In genomic region chr12:100310471-100311392, GRCm38 (mm10) we compare ENCODE assay signal across 11 mouse cellular contexts.
DNase-seq lines count a peak whose midpoint lies in the region; ATAC-seq and TF ChIP-seq lines count a peak whose summit lies in the region.
"Had no signal": no experiment of that assay in that cellular context is flagged by ENCODE, and none has a peak within 500 bp of the region (broad histone marks: within the 10 kb centered on the region; RNA-seq: fewer than 3 reads in every experiment).

No protein-coding gene starts in this region.

- peak overlapping the region; percentile 80 for H3K27ac ChIP-seq in layer of hippocampus, adult 2 months
- H3K27ac ChIP-seq in hindbrain, embryonic 11.5 days (ENCODE audit: low read depth, low read length) = no peak overlapping the region
- H3K27ac ChIP-seq in neural tube, embryonic 14.5 days (ENCODE audit: low read depth, low read length) = peak overlapping the region; percentile 55
- no peak overlapping the region for H3K27ac ChIP-seq in limb, embryonic 10.5 days
- H3K27ac ChIP-seq: embryonic facial prominence, embryonic 10.5 days had no signal

- no peaks in the 10 kb centered on the region for H3K9me3 ChIP-seq in hindbrain, embryonic 11.5 days (ENCODE audit: control insufficient read depth, low read length)
- H3K9me3 ChIP-seq in neural tube, embryonic 14.5 days (ENCODE audit: control insufficient read depth, low read length) = no peaks in the 10 kb centered on the region
- no peaks in the 10 kb centered on the region for H3K9me3 ChIP-seq in limb, embryonic 10.5 days (replicated peaks)
- H3K9me3 ChIP-seq: embryonic facial prominence, embryonic 10.5 days had no signal

- DNase-seq in layer of hippocampus, adult 2 months (ENCODE audit: low spot score in 2 of 2) = no peak
- DNase-seq in layer of hippocampus, adult 18-20 months (ENCODE audit: low spot score in 2 of 2) = no peak
- DNase-seq in cerebellum, adult 8-10 months = peak; percentile 66
- DNase-seq in hindbrain, embryonic 11.5 days (ENCODE audit: low spot score) = no peak
- no peak for DNase-seq in right cerebral cortex, postnatal 25 days
- DNase-seq in limb, embryonic 10.5 days (ENCODE audit: low spot score) = no peak
- DNase-seq in adrenal gland, postnatal 25 days = no peak
- DNase-seq: lung, postnatal 14 days; thymus, postnatal 36 days had no signal

- no peak overlapping the region for H3K4me2 ChIP-seq in hindbrain, embryonic 11.5 days (replicated peaks; ENCODE audit: low read depth, low read length)
- H3K4me2 ChIP-seq in neural tube, embryonic 14.5 days (ENCODE audit: low read depth, low read length) = no peak overlapping the region

- H3K27me3 ChIP-seq in hindbrain, embryonic 11.5 days (ENCODE audit: control insufficient read depth, insufficient read depth, low read length) = no peaks in the 10 kb centered on the region
- no peaks in the 10 kb centered on the region for H3K27me3 ChIP-seq in neural tube, embryonic 14.5 days (ENCODE audit: control insufficient read depth, insufficient read depth, low read length)
- H3K27me3 ChIP-seq in limb, embryonic 10.5 days (ENCODE audit: low read depth, poor library complexity, severe bottlenecking) = no peaks in the 10 kb centered on the region

- peak; percentile 59 for TF ChIP-seq CTCF in layer of hippocampus, adult 2 months (conservative IDR thresholded peaks at IDR 0.05)

- WGBS in hindbrain, embryonic 11.5 days = 68% methylated on average over 6 of the region's 6 CpGs
- WGBS in neural tube, embryonic 14.5 days = 33% methylated on average over 6 of the region's 6 CpGs
- WGBS in limb, embryonic 10.5 days = 75% methylated on average over 6 of the region's 6 CpGs

- H3K36me3 ChIP-seq in hindbrain, embryonic 11.5 days (ENCODE audit: control insufficient read depth, insufficient read depth, low read length) = no peaks in the 10 kb centered on the region
- no peaks in the 10 kb centered on the region for H3K36me3 ChIP-seq in neural tube, embryonic 14.5 days (ENCODE audit: control insufficient read depth, insufficient read depth, low read length)
- peaks cover 2% of the 10 kb centered on the region; the same call in 1 of the 2 replicates for H3K36me3 ChIP-seq in limb, embryonic 10.5 days

- H3K4me1 ChIP-seq in hindbrain, embryonic 11.5 days (replicated peaks; ENCODE audit: control insufficient read depth, insufficient read depth, low read length) = peaks cover 28% of the 10 kb centered on the region
- H3K4me1 ChIP-seq in neural tube, embryonic 14.5 days (ENCODE audit: control insufficient read depth, insufficient read depth, low read length) = peaks cover 50% of the 10 kb centered on the region
- H3K4me1 ChIP-seq in limb, embryonic 10.5 days = peaks cover 12% of the 10 kb centered on the region; the same call in 1 of the 2 replicates

- no peak for ATAC-seq in hindbrain, embryonic 11.5 days (ENCODE audit: low FRiP score)
- ATAC-seq in neural tube, embryonic 14.5 days (ENCODE audit: low read depth) = no peak

- no peak overlapping the region for H3K4me3 ChIP-seq in layer of hippocampus, adult 2 months
- no peak overlapping the region for H3K4me3 ChIP-seq in hindbrain, embryonic 11.5 days (ENCODE audit: low read depth, low read length)
- no peak overlapping the region for H3K4me3 ChIP-seq in neural tube, embryonic 14.5 days (ENCODE audit: low read depth, low read length)
- H3K4me3 ChIP-seq in limb, embryonic 10.5 days = no peak overlapping the region
- H3K4me3 ChIP-seq: embryonic facial prominence, embryonic 10.5 days had no signal

- 0 out of 2 replicates have a peak overlapping the region, but pooled peaks have one; percentile 19 for H3K9ac ChIP-seq in hindbrain, embryonic 11.5 days (ENCODE audit: low read depth, low read length)
- 0 out of 2 replicates have a peak overlapping the region, but pooled peaks have one; percentile 16 for H3K9ac ChIP-seq in neural tube, embryonic 14.5 days (replicated peaks; ENCODE audit: low read depth, low read length)

Comparison
In these comparisons a context has a peak if more than half of its experiments do, and no peak if none do; other contexts are left out.
1. H3K27ac ChIP-seq: peak in layer of hippocampus, adult 2 months (single experiment) and neural tube, embryonic 14.5 days (single experiment); none in hindbrain, embryonic 11.5 days (single experiment) and limb, embryonic 10.5 days (single experiment).